Mouse (Mus musculus): ENCODE measurements around the gene Rrp1. TPM values are rescaled to one million over a fixed set of nuclear protein-coding genes. Genes with fewer than 3 reads are reported as not detected.

Gene Rrp1
- polyA plus RNA-seq, 1 experiment: 42.0 TPM

DNA sequence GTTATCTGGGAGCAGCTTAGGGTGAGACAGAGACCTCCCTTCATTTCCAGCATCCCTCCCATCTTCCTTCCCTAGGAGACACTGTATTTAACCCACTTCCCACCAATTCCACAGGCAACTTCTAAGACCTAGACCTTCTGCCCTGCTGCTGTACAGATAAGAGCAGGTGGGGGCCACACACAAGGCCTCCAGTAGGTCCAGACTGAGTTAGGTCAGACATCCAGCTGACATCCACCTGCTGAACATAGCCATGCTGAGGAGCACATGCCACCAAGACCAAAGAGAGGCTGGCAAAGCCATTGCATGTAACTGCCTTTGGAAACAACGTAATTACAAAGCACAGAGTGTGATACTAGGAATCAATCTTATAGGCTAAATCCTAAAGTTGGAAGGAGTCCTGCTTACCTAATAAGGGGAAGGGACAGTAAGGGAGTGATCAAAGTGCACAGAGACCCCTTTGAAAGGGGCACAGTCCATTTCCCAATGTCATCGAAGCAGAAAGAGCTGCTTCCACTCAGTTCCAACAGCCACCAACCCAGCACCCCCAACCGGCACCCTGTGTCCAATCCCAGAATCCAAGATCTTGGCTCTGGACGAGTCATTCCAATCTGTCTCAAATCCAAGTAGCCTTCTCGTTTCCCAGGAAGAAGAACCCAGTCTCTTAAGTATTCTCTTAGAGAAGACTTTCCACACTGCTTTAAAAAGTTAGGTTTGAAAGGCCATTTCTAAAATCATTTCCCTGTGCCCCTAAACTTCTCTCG, 61.9 kb downstream of the Rrp1 start:
- no peak for TF ChIP-seq POLR2A (IDR thresholded peaks at IDR 0.05; ENCODE audit: low read depth, low read length)
- TF ChIP-seq CTCF (IDR thresholded peaks at IDR 0.05; ENCODE audit: extremely low read depth, insufficient read length, insufficient replicate concordance, low read depth, low read length): no peak
- Histone ChIP-seq H3K36me3 (ENCODE audit: control insufficient read depth, insufficient read depth, low read length) (0 out of 2 replicates have a peak, but pooled peaks cover 3% of the 10 kb centered on the region), H3K27ac (ENCODE audit: insufficient read depth, low read depth, low read length) (peak overlapping the region; percentile 9; the same call in 1 of the 2 replicates), H3K27me3 (ENCODE audit: control insufficient read depth, insufficient read depth, low read length) (no peaks in the 10 kb centered on the region), H3K4me3 (ENCODE audit: low read depth, low read length) (peak overlapping the region; percentile 94), H3K4me1 (ENCODE audit: control insufficient read depth, insufficient read depth, insufficient read length, low read length) (peaks cover 21% of the 10 kb centered on the region)
- WGBS: 13% methylated on average over 6 of the region's 6 CpGs

Other genes starting within 250 kb of the Rrp1 start
- gene D10Jhu81e, start 243.3 kb downstream of the Rrp1 start, polyA plus RNA-seq (2012; rRNA removed): 56.4 and 63.8 TPM in 2 replicates
- 3.1 and 4.7 TPM in 2 replicates for gene Pwp2, start 227.9 kb downstream of the Rrp1 start, polyA plus RNA-seq (2012; rRNA removed)
- gene Trappc10, start 168.4 kb downstream of the Rrp1 start, polyA plus RNA-seq (2012; rRNA removed): 35.1 and 69.9 TPM in 2 replicates
- gene Agpat3, start 60.6 kb downstream of the Rrp1 start, polyA plus RNA-seq (2012; rRNA removed): 116 and 178 TPM in 2 replicates
- gene Cstb, start 12.6 kb upstream of the Rrp1 start, polyA plus RNA-seq (2012; rRNA removed): 11.8 and 21.1 TPM in 2 replicates
- 17.1 and 38.7 TPM in 2 replicates for gene Pdxk, start 51.9 kb upstream of the Rrp1 start, polyA plus RNA-seq (2012; rRNA removed)
- gene Olfr1358, start 104.4 kb upstream of the Rrp1 start, polyA plus RNA-seq (2012; rRNA removed): not detected in 2 replicates
- gene Ilvbl, start 161.3 kb upstream of the Rrp1 start, polyA plus RNA-seq (2012; rRNA removed): 62.2 and 168 TPM in 2 replicates
- gene Syde1, start 178.9 kb upstream of the Rrp1 start, polyA plus RNA-seq (2012; rRNA removed): 4.8 and 8.6 TPM in 2 replicates
- not detected in 2 replicates for gene Olfr1357, start 205.0 kb upstream of the Rrp1 start, polyA plus RNA-seq (2012; rRNA removed)